Mouse (Mus musculus) cerebellum, adult 2 months (tissue): ENCODE results near the gene Irgq. TPM values are rescaled to one million over a fixed set of nuclear protein-coding genes. Genes with fewer than 3 reads are reported as not detected.

Source experiments
- DNase-seq, 2 experiments: peaks; one replicate each; pipeline ENCODE4 v3.0.0; 2021
- H3K27ac ChIP-seq: fragments of 200-500 bp; 2 replicates; pipeline ENCODE4 v1.5.1; 2012; ENCODE audit warnings: low read length, control low read depth, inconsistent platforms; ENCODE audit not compliant: insufficient read depth
- H3K27me3 ChIP-seq: fragments of 200-500 bp; 2 replicates; pipeline ENCODE4 v1.6.1; 2012; ENCODE audit warnings: inconsistent platforms, mild to moderate bottlenecking, low read length, moderate library complexity; ENCODE audit not compliant: control insufficient read depth, insufficient read depth
- H3K4me1 ChIP-seq: fragments of 200-500 bp; 2 replicates; pipeline ENCODE4 v1.6.1; 2011; ENCODE audit warnings: low read length; ENCODE audit not compliant: control insufficient read depth, insufficient read depth
- H3K4me3 ChIP-seq: fragments of 200-500 bp; replicated peaks from 2 replicates; pipeline ENCODE3; 2011; ENCODE audit warnings: mild to moderate bottlenecking, low read depth, low read length, control low read depth; ENCODE audit not compliant: insufficient read depth
- CTCF ChIP-seq: fragments of 200-500 bp; IDR thresholded peaks from 2 replicates; pipeline ENCODE4 v1.5.1; 2011; ENCODE audit warnings: low read depth, mild to moderate bottlenecking, control low read depth, low read length, moderate library complexity, borderline replicate concordance; ENCODE audit not compliant: insufficient read depth
- POLR2A ChIP-seq: fragments of 200-500 bp; IDR thresholded peaks from 2 replicates; pipeline ENCODE4 v1.6.1; 2011; ENCODE audit warnings: low read length, control low read depth, borderline replicate concordance; ENCODE audit not compliant: insufficient read depth
- WGBS: fragments of 180-500 bp; shearing (Covaris S2); methylation state at CpG from one replicate; pipeline ENCODE4 v1.1.7; 2018; 5-methylcytosine and 5-hydroxymethylcytosine counted together
- polyA plus RNA-seq: library from polyadenylated mRNA; depleted of rRNA; stranded (reverse); fragments of >200 nt; gene quantifications from 2 replicates; pipeline ENCODE4 v1.2.3, GENCODE M21; 2012

Gene Irgq
- polyA plus RNA-seq, 1 experiment: 37.0 TPM

DNA sequence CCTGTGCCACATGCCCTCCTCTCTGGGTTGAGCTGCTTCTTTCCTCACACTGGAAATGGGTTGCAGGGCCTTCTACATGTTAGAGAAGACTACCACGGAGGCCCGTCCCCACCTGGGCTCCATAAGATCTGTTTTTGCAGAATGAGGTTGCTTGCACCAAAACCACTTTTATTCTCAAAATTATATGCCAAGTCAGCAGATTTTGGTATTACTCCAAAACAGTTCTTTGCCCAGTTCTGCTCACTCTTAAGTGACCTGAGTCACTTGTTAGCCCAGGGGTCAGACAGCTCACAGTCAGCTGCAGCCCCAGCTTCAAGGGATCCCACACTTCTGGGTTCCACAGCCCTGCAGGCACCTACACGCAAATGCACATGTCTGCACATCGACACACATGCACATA is 31.0 kb downstream of the Irgq start:
- no peak for DNase-seq
- H3K4me3 ChIP-seq: no peak overlapping the region
- no peak for TF ChIP-seq POLR2A
- TF ChIP-seq CTCF: no peak
- WGBS: 86% methylated on average over 4 of the region's 4 CpGs
- no peak overlapping the region for H3K27ac ChIP-seq
- H3K4me1 ChIP-seq: no peaks in the 10 kb centered on the region
- H3K27me3 ChIP-seq: no peaks in the 10 kb centered on the region

GRCm38 (mm10) chr7:24563191-24563836 is 32.8 kb downstream of the Irgq start:
- Histone ChIP-seq H3K27ac (no peak overlapping the region), H3K4me3 (no peak overlapping the region), H3K27me3 (no peaks in the 10 kb centered on the region), H3K4me1 (no peaks in the 10 kb centered on the region)
- 85% methylated on average over 8 of the region's 8 CpGs for WGBS
- TF ChIP-seq POLR2A (no peak), CTCF (no peak)
- no peak for DNase-seq

DNA sequence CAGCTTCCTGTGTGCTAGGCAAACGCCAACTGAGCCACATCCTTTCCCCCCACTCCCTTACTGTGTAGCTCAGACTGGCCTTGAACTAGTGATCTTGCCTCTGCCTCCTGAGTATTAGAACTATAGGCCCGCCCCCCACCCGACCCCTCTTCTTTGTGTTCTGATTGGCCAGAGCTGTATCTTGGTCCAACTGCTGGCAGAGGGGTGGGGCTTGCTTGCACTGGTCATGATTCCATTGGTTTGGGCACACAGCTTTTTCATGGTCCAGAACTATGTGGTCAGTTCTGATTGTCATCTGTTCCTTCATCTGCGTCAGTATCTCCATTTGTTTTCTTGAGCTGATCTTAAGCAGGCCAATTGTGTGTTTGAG is 33.3 kb downstream of the Irgq start:
- no peak for DNase-seq
- TF ChIP-seq CTCF (no peak), POLR2A (no peak)
- WGBS: 84% methylated on average over 4 of the region's 4 CpGs

GRCm38 (mm10) chr7:24564607-24565265 is 34.2 kb downstream of the Irgq start:
- no peak overlapping the region for H3K4me3 ChIP-seq
- 53% methylated on average over 6 of the region's 6 CpGs for WGBS

More for the DNA sequence above, 33.3 kb downstream of the Irgq start:
- Histone ChIP-seq H3K27ac (no peak overlapping the region), H3K4me1 (no peaks in the 10 kb centered on the region), H3K4me3 (no peak overlapping the region), H3K27me3 (no peaks in the 10 kb centered on the region)

DNA sequence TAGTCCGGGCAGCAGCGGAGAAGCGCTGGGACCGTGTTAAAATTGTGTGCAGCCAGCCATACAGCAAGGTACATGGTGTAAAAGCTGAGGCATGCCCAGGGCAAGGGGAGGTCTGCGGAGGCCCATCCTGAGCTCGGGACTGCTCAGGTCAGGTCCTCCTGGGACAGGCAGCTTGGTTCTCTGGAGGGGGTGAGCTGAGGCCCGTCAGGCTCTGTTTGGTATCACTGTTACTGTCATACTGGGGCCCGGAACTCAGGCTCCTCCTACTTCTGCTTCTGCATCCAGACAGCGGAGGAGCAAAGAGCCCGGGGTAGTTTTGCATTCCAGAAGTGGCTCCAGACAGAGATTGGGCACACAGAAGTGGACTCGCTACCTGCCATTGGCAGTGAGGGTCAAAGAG is 35.1 kb downstream of the Irgq start:
- Histone ChIP-seq H3K4me3 (no peak overlapping the region), H3K27me3 (no peaks in the 10 kb centered on the region), H3K4me1 (no peaks in the 10 kb centered on the region), H3K27ac (no peak overlapping the region)
- TF ChIP-seq CTCF (no peak), POLR2A (no peak)
- no peak for DNase-seq
- 90% methylated on average over 11 of the region's 11 CpGs for WGBS

More at GRCm38 (mm10) chr7:24564607-24565265, 34.2 kb downstream of the Irgq start:
- TF ChIP-seq CTCF (peak; percentile 98), POLR2A (no peak)
- Histone ChIP-seq H3K4me1 (no peaks in the 10 kb centered on the region), H3K27me3 (no peaks in the 10 kb centered on the region), H3K27ac (no peak overlapping the region)
- DNase-seq: peak; percentile 65 to 80

GRCm38 (mm10) chr7:24566206-24566605 is 35.7 kb downstream of the Irgq start:
- Histone ChIP-seq H3K27ac (no peak overlapping the region), H3K4me3 (no peak overlapping the region), H3K4me1 (no peaks in the 10 kb centered on the region), H3K27me3 (no peaks in the 10 kb centered on the region)
- no peak for TF ChIP-seq CTCF
- no peak for TF ChIP-seq POLR2A
- DNase-seq: no peak
- 93% methylated on average over 9 of the region's 9 CpGs for WGBS

DNA sequence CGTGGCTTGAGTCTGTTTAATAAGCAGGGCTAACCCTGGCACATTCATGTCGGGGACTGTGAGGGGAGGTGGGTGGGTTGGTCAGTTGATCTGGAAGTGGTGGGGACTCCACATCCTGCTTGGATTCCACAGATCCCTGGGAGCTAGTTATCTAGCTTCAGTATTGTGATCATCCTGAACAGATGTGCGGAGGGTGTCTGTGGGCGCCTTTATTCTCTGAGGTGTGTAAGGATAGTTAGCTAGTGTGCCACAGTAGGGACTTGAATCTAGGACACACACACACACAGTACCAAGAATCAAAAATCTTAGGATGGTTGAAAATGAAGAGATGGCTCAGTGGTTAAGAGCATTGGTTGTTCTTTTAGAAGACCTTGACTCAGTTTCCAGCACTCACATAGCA is 38.0 kb downstream of the Irgq start:
- Histone ChIP-seq H3K27ac (no peak overlapping the region), H3K27me3 (no peaks in the 10 kb centered on the region), H3K4me3 (no peak overlapping the region), H3K4me1 (no peaks in the 10 kb centered on the region)
- TF ChIP-seq POLR2A: no peak
- no peak for TF ChIP-seq CTCF
- WGBS: 85% methylated on average over 4 of the region's 4 CpGs
- DNase-seq: no peak

DNA sequence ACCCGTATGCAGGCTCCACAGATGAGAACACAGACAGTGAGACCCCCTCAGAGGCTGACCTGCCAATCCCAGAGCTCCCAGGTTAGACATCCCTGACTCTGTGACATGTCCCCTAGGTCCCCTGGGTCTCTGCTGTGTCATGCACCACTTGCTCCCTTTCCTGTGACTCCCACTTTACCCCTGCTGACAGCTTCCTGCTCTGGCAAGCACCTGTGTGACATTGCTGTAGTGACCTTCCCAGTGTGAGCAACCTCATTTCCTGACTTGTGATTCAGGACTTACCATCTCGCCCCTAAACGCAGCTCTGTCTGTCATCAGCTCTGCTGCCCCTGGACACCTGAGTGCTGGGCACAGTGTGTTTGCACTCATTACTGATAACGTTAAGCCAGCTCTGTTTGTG is 40.6 kb downstream of the Irgq start:
- no peak overlapping the region for H3K27ac ChIP-seq
- H3K4me3 ChIP-seq: no peak overlapping the region
- DNase-seq: no peak
- no peaks in the 10 kb centered on the region for H3K4me1 ChIP-seq
- no peaks in the 10 kb centered on the region for H3K27me3 ChIP-seq
- 80% methylated on average over 4 of the region's 4 CpGs for WGBS
- no peak for TF ChIP-seq CTCF
- TF ChIP-seq POLR2A: no peak
